Mouse (Mus musculus) CD4-positive helper T cell, adult 2 months (primary cell): ENCODE results near the gene Tmem161a.
A peak's percentile ranks its signal among the peaks of the same experiment; 100 is the strongest.

ENCODE experiments used
- DNase-seq: peaks from one replicate; pipeline ENCODE4 v3.0.0-alpha.2; 2012; ENCODE audit warnings: low read depth, missing footprints, low spot score

Tmem161a gene

GRCm38 (mm10) chr8:70172043-70172681 is at the start of gene Tmem161a:
Tmem161a (plus strand) TSS chr8:70172356.
- peak; percentile 91 for DNase-seq

GRCm38 (mm10) chr8:70122863-70123262 is 49.3 kb upstream of the Tmem161a start:
- DNase-seq, result peak; percentile 31

- no peak for DNase-seq
These were observed 47.2 kb upstream of the Tmem161a start for GRCm38 (mm10) chr8:70124992-70125391.

GRCm38 (mm10) chr8:70128435-70128834 is 43.7 kb upstream of the Tmem161a start:
- DNase-seq, result no peak

- no peak for DNase-seq
These were observed 42.7 kb upstream of the Tmem161a start for GRCm38 (mm10) chr8:70129309-70129952.

- no peak for DNase-seq
These were observed 42.1 kb upstream of the Tmem161a start for GRCm38 (mm10) chr8:70130066-70130465.

GRCm38 (mm10) chr8:70131166-70131883 is 40.8 kb upstream of the Tmem161a start, which contains the start of gene Nr2c2ap:
Nr2c2ap (plus strand) TSS chr8:70131333.
- peak; percentile 95 for DNase-seq

- DNase-seq, result no peak
These were observed 38.1 kb upstream of the Tmem161a start for GRCm38 (mm10) chr8:70134086-70134485.

GRCm38 (mm10) chr8:70134931-70135330 is 37.2 kb upstream of the Tmem161a start:
- DNase-seq, result no peak

GRCm38 (mm10) chr8:70136591-70136990 is 35.6 kb upstream of the Tmem161a start:
- DNase-seq, result no peak

GRCm38 (mm10) chr8:70137890-70138289 is 34.3 kb upstream of the Tmem161a start:
- DNase-seq, result no peak

- DNase-seq, result peak; percentile 99
These were observed 32.9 kb upstream of the Tmem161a start, which contains the start of the genes Rfxank, Borcs8 and Mef2b for GRCm38 (mm10) chr8:70139026-70139857. Rfxank (minus strand) TSS chr8:70139154. Borcs8 (plus strand) TSS chr8:70139499. Mef2b (plus strand) TSS chr8:70139711.

GRCm38 (mm10) chr8:70139981-70140380 is 32.2 kb upstream of the Tmem161a start:
- no peak for DNase-seq

GRCm38 (mm10) chr8:70147678-70148607 is 24.2 kb upstream of the Tmem161a start:
- DNase-seq, result no peak

GRCm38 (mm10) chr8:70150158-70150557 is 22.0 kb upstream of the Tmem161a start:
- no peak for DNase-seq

GRCm38 (mm10) chr8:70152537-70153257 is 19.5 kb upstream of the Tmem161a start:
- DNase-seq, result peak; percentile 81

GRCm38 (mm10) chr8:70157240-70157800 is 14.8 kb upstream of the Tmem161a start:
- no peak for DNase-seq

- DNase-seq, result peak; percentile 88
These were observed 13.9 kb upstream of the Tmem161a start for GRCm38 (mm10) chr8:70158069-70158853.

- no peak for DNase-seq
These were observed 12.9 kb upstream of the Tmem161a start for GRCm38 (mm10) chr8:70159211-70159610.
